Mouse (Mus musculus) heart, embryonic 12.5 days (tissue): ENCODE data around the gene Ak4. TPM values are rescaled to one million over a fixed set of nuclear protein-coding genes. Genes with fewer than 3 reads are reported as not detected.

Experiments
- ATAC-seq: fragments of 200-750 bp; cut with Nextera tagmentation; 2 replicates; pipeline ENCODE4 v1.8.0; 2017; ENCODE audit warnings: moderate TSS enrichment, moderate library complexity; ENCODE audit not compliant: insufficient number of reproducible peaks, low FRiP score
- H3K27ac ChIP-seq: fragments of 300-500 bp; sonication (generic); 2 replicates; pipeline ENCODE4 v1.5.1; 2016; ENCODE audit warnings: mild to moderate bottlenecking, moderate library complexity; ENCODE audit not compliant: poor library complexity, severe bottlenecking
- H3K27me3 ChIP-seq: fragments of 300-500 bp; sonication (generic); replicated peaks from 2 replicates; pipeline ENCODE4 v1.6.1; 2016; ENCODE audit warnings: mild to moderate bottlenecking, moderate library complexity
- H3K36me3 ChIP-seq: fragments of 300-500 bp; sonication (generic); 2 replicates; pipeline ENCODE4 v1.6.1; 2016; ENCODE audit warnings: mild to moderate bottlenecking, moderate library complexity
- H3K4me1 ChIP-seq: fragments of 300-500 bp; sonication (generic); replicated peaks from 2 replicates; pipeline ENCODE4 v1.6.1; 2016; ENCODE audit warnings: mild to moderate bottlenecking
- H3K4me2 ChIP-seq: fragments of 300-500 bp; sonication (generic); 2 replicates; pipeline ENCODE4 v1.6.1; 2016; ENCODE audit warnings: mild to moderate bottlenecking, moderate library complexity
- H3K4me3 ChIP-seq: fragments of 300-500 bp; sonication (generic); 2 replicates; pipeline ENCODE4 v1.5.1; 2016; ENCODE audit warnings: mild to moderate bottlenecking
- H3K9ac ChIP-seq: fragments of 300-500 bp; sonication (generic); 2 replicates; pipeline ENCODE4 v1.6.1; 2016; ENCODE audit warnings: mild to moderate bottlenecking, moderate library complexity
- H3K9me3 ChIP-seq: fragments of 300-500 bp; sonication (generic); replicated peaks from 2 replicates; pipeline ENCODE4 v1.6.1; 2016; ENCODE audit warnings: mild to moderate bottlenecking, moderate library complexity
- WGBS: fragments of 180-500 bp; shearing (Covaris S2); methylation state at CpG from one replicate; pipeline ENCODE4 v1.1.7; 2016; 5-methylcytosine and 5-hydroxymethylcytosine counted together
- polyA plus RNA-seq: library from polyadenylated mRNA; unstranded; fragments of >200 nt; fragmentation: Nextera tagmentation; extraction: Ambion mirVana; gene quantifications from 2 replicates; pipeline ENCODE4 v1.2.1, GENCODE M21; 2016

Gene Ak4
- polyA plus RNA-seq, 1 experiment from 2014 or later: 32.6 TPM

- no peak for ATAC-seq
- Histone ChIP-seq H3K4me2 (no peak overlapping the region), H3K27ac (no peak overlapping the region), H3K9me3 (0 out of 2 replicates have a peak, but pooled peaks cover 3% of the 10 kb centered on the region), H3K36me3 (no peaks in the 10 kb centered on the region), H3K4me1 (peaks cover 9% of the 10 kb centered on the region), H3K9ac (no peak overlapping the region), H3K27me3 (peaks cover 20% of the 10 kb centered on the region), H3K4me3 (no peak overlapping the region)
- WGBS: 80% methylated on average over 3 of the region's 3 CpGs
Observed at GRCm38 (mm10) chr4:101513251-101513650, 94.2 kb downstream of the Ak4 start.

- Histone ChIP-seq H3K4me3 (no peak overlapping the region), H3K4me2 (no peak overlapping the region), H3K27ac (no peak overlapping the region), H3K27me3 (peaks cover 2% of the 10 kb centered on the region; the same call in 1 of the 2 replicates), H3K4me1 (no peaks in the 10 kb centered on the region; the same call in 1 of the 2 replicates), H3K9ac (no peak overlapping the region), H3K9me3 (0 out of 2 replicates have a peak, but pooled peaks cover 3% of the 10 kb centered on the region), H3K36me3 (no peaks in the 10 kb centered on the region)
- ATAC-seq: no peak
- 91% methylated on average over 14 of the region's 14 CpGs for WGBS
Observed at GRCm38 (mm10) chr4:101515853-101516252, 96.8 kb downstream of the Ak4 start.

Other genes starting within 250 kb of the Ak4 start
- 69.1 and 77.0 TPM in 2 replicates for gene Jak1, start 154.0 kb upstream of the Ak4 start, polyA plus RNA-seq
- gene Dnajc6, start 77.4 kb downstream of the Ak4 start, polyA plus RNA-seq: 0.26 and 0.45 TPM in 2 replicates
- 78.2 and 80.0 TPM in 2 replicates for gene Leprot, start 228.4 kb downstream of the Ak4 start, polyA plus RNA-seq